Mouse (Mus musculus) left cerebral cortex, postnatal 36 days (tissue): ENCODE data around the gene Rita1. TPM values are rescaled to one million over a fixed set of nuclear protein-coding genes. Genes with fewer than 3 reads are reported as not detected.

Experiments used
- DNase-seq, 2 experiments: peaks; one replicate each; pipeline ENCODE4 v3.0.0; 2021 to 2022; ENCODE audit warnings: low spot score in 2 of 2, mixed read lengths in 1 of 2
- intact Hi-C: fragments of 180-260 bp; cut with DNase I; formaldehyde crosslinking; loops from one replicate; pipeline ENCODE4 v1.15.1; 2025
- total RNA-seq, 2 experiments: library from RNA; stranded (reverse); gene quantifications; 2 replicates each; pipeline ENCODE4 v1.2.3; 2021

Rita1 gene
- total RNA-seq, 2 experiments from 2014 or later, result 35.7 to 36.3 TPM

- peak in 1 of 2 experiments; percentile 39 for DNase-seq
- intact Hi-C loops, result loop anchor here (10.0 kb wide), 1 partner anchor 462 kb away; no protein-coding TSS in a partner anchor
Observed at GRCm38 (mm10) chr5:120606590-120607200, 5.7 kb downstream of the Rita1 start.

- peak; percentile 83 to 89 for DNase-seq
- intact Hi-C loops, result loop anchor here (1.0 to 10.0 kb wide), 2 partner anchors 100 to 461 kb away; no protein-coding TSS in a partner anchor
Observed at GRCm38 (mm10) chr5:120605688-120606087, 6.7 kb downstream of the Rita1 start.

GRCm38 (mm10) chr5:120605241-120605661 lies 7.1 kb downstream of the Rita1 start:
- DNase-seq, result no peak
- intact Hi-C loops, result loop anchor here (1.0 to 10.0 kb wide), 2 partner anchors 100 to 460 kb away; no protein-coding TSS in a partner anchor

- intact Hi-C loops, result loop anchor here (1.0 to 10.0 kb wide), 2 partner anchors 100 to 460 kb away; no protein-coding TSS in a partner anchor
- peak; percentile 69 to 80 for DNase-seq
Observed at GRCm38 (mm10) chr5:120604839-120605238, 7.5 kb downstream of the Rita1 start.

GRCm38 (mm10) chr5:120603515-120603914 lies 8.9 kb downstream of the Rita1 start:
- intact Hi-C loops, result loop anchor here (10.0 kb wide), 1 partner anchor 459 kb away; no protein-coding TSS in a partner anchor

GRCm38 (mm10) chr5:120602210-120602609 lies 10.2 kb downstream of the Rita1 start:
- no peak for DNase-seq
- intact Hi-C loops, result loop anchor here (10.0 kb wide), 1 partner anchor 457 kb away; no protein-coding TSS in a partner anchor

More at GRCm38 (mm10) chr5:120603515-120603914, 8.9 kb downstream of the Rita1 start:
- no peak for DNase-seq

GRCm38 (mm10) chr5:120600946-120601668 lies 11.3 kb downstream of the Rita1 start:
- no peak for DNase-seq
- intact Hi-C loops, result loop anchor here (10.0 kb wide), 1 partner anchor 456 kb away; no protein-coding TSS in a partner anchor

- intact Hi-C loops, result loop anchor here (10.0 kb wide), 1 partner anchor 455 kb away; no protein-coding TSS in a partner anchor
- no peak for DNase-seq
Observed at GRCm38 (mm10) chr5:120599625-120600024, 12.8 kb downstream of the Rita1 start.

GRCm38 (mm10) chr5:120594485-120594884 lies 17.9 kb downstream of the Rita1 start:
- DNase-seq, result no peak
- intact Hi-C loops, result no loop called here

- intact Hi-C loops, result no loop called here
- no peak for DNase-seq
Observed at GRCm38 (mm10) chr5:120592141-120592540, 20.2 kb downstream of the Rita1 start.

- DNase-seq, result no peak
- intact Hi-C loops, result no loop called here
Observed at GRCm38 (mm10) chr5:120590356-120591010, 21.9 kb downstream of the Rita1 start.

- DNase-seq, result peak; percentile 98
- intact Hi-C loops, result loop anchor here (5.0 kb wide), 1 partner anchor 76 kb away; the partner anchor contains the start of gene Slc8b1
Observed at GRCm38 (mm10) chr5:120588569-120589094, 23.8 kb downstream of the Rita1 start, which contains the start of the genes Tpcn1 and Iqcd. Gene Tpcn1 (minus strand): TSS chr5:120588673. Gene Iqcd (plus strand): TSS chr5:120589016.

GRCm38 (mm10) chr5:120587940-120588568 lies 24.3 kb downstream of the Rita1 start:
- DNase-seq, result no peak
- intact Hi-C loops, result loop anchor here (5.0 kb wide), 1 partner anchor 76 kb away; the partner anchor contains the start of gene Slc8b1

- no peak for DNase-seq
- intact Hi-C loops, result loop anchor here (5.0 kb wide), 1 partner anchor 75 kb away; the partner anchor contains the start of gene Slc8b1
Observed at GRCm38 (mm10) chr5:120587616-120587926, 24.8 kb downstream of the Rita1 start.

- DNase-seq, result peak in 1 of 2 experiments; percentile 53
- intact Hi-C loops, result loop anchor here (5.0 kb wide), 1 partner anchor 75 kb away; the partner anchor contains the start of gene Slc8b1
Observed at GRCm38 (mm10) chr5:120586741-120587615, 25.4 kb downstream of the Rita1 start.

GRCm38 (mm10) chr5:120584968-120585367 lies 27.4 kb downstream of the Rita1 start:
- intact Hi-C loops, result loop anchor here (5.0 kb wide), 1 partner anchor 73 kb away; the partner anchor contains the start of gene Slc8b1
- DNase-seq, result no peak

GRCm38 (mm10) chr5:120583511-120583910 lies 28.9 kb downstream of the Rita1 start:
- intact Hi-C loops, result no loop called here
- no peak for DNase-seq

GRCm38 (mm10) chr5:120582002-120582401 lies 30.4 kb downstream of the Rita1 start:
- DNase-seq, result no peak
- intact Hi-C loops, result no loop called here
